Mouse (Mus musculus) cerebellum, adult 18-20 months (tissue): ENCODE data around the gene Tenm3.

Source experiments
- DNase-seq, 2 experiments: peaks; one replicate each; pipeline ENCODE4 v3.0.0; 2021

The Tenm3 gene

GRCm38 (mm10) chr8:48843931-48844285, at the start of gene Tenm3:
TSS of gene Tenm3 (minus strand) at chr8:48843951.
- no peak for DNase-seq

DNA sequence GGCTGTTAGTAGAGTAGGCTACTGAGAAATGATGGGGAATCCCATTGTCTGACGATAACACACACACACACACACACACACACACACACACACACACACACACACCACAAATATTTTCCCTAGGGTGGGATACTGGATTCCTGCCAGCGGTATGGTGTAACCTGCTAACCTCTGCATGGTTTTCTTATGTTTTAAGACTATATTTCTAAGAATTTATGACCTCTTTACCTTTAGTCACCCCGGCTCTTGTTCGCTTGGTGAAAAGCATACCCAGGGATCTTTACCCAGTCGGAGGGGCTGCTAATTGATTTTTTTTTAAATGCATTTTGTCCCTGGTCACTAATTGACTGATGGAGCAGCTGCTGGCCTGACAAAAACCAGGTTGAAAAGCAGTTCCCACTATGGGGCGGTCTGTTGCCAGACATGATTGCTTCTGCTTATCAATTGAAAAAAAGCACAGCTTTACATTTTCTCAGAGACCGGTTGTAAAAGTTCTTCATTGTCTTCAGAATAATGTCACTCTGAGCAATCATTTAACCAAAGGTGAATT, 46.5 kb upstream of the Tenm3 start:
- no peak for DNase-seq

DNA sequence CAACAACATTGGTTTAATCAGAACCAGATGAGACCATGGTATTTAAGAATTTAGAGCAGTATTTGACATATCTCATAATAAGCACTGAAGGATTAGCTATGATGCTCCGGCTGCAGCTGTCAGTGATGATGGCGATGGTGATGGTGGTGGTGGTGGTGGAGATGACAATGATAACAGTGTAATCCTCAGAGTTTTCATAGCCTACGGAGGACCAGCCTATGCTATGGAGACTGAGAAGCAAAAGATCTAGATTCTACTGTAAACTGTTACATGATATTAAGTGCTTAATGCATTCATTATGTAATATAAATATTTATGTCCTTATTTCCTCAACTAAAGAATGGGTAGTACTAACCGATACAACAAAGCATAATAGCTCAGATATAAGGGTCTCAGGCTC, 40.5 kb upstream of the Tenm3 start:
- no peak for DNase-seq

GRCm38 (mm10) chr8:48880585-48880984, 36.8 kb upstream of the Tenm3 start:
- DNase-seq = no peak

GRCm38 (mm10) chr8:48865972-48866371, 22.2 kb upstream of the Tenm3 start:
- DNase-seq = no peak

DNA sequence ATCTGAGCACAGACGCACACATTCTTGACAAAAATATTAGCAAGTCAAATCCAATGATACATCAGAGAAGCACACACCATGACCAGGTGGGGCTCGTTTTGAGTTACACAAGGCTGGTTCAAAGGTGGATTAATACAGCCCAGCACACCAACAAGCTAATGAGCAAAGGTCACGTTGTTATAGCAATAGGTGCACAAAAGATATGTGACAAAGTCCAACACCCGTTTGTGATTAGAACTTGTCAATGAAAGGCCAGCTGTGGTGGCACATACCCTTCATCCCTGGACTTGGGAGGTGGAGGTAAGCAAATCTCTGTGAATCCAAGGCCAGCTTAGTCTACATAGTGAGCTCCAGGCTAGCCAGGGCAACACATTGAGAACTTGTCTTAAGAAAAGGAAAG, 21.7 kb upstream of the Tenm3 start:
- DNase-seq = no peak

DNA sequence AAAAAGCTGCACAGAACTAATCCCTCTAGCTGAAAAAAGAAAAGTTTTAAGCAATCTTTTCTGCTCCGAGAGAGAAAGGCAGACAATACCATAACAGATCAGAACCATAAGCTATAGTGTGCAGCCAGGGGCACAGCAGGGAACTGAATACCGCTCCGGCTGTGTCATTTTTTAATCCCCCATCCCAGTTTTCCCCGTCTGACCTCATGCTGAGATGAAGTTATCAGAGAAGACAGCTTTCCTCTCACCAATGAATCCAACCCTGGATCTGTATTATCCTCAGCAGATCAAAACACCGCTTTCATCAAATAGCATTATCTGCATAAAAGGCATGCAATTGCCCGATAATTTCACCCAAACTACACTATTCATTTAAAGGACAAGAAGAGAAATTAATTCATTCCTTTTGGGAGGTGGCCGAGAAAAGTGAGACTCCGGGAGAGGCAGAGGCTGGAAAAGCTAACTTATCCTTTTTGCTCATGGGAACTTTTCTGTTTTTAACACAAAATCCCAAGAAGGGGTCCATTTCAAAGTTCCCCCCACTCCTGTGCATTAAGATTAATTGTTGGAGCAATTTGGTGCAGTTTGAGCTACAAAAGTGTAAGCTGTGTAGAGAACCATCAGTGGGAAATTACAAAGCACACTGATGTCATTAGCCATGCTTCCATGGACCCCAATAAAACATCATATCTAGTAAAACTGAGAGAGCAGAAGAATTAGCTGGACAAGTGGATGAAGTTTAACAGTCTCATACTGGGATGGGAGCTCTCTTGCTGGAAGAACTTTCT, 6.7 kb upstream of the Tenm3 start:
- DNase-seq = no peak

GRCm38 (mm10) chr8:48849091-48849616, 5.4 kb upstream of the Tenm3 start:
- DNase-seq = no peak

GRCm38 (mm10) chr8:48844961-48845360, 1.2 kb upstream of the Tenm3 start:
- no peak for DNase-seq

GRCm38 (mm10) chr8:48844370-48844905, 687 bp upstream of the Tenm3 start:
- DNase-seq = no peak

- DNase-seq = peak in 1 of 2 experiments; percentile 5
Measured at GRCm38 (mm10) chr8:48842991-48843930, 490 bp downstream of the Tenm3 start.

DNA sequence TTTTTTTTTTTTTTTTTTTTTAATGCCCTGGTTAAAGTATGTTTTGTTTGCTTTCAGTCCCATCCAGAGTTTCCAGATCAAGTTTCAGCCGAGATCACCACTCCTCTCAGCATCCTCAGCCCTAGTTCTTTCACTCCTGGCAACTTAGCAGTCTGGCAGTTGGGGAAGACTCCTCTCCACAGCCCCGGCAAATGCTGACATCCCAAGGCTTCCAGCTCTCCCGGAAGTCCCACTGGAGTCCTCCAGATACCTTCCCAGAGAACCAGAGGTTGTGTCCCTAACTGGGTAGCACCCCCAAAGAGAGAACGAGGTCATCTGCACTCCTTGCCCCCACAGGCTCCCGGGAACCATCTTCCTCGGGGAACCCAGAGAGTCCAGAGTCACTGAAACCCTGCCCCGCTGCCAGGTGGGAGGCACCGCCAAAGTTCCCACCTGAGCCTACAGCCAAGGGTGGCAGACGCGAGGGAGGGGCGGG, 1.2 kb downstream of the Tenm3 start:
- no peak for DNase-seq

DNA sequence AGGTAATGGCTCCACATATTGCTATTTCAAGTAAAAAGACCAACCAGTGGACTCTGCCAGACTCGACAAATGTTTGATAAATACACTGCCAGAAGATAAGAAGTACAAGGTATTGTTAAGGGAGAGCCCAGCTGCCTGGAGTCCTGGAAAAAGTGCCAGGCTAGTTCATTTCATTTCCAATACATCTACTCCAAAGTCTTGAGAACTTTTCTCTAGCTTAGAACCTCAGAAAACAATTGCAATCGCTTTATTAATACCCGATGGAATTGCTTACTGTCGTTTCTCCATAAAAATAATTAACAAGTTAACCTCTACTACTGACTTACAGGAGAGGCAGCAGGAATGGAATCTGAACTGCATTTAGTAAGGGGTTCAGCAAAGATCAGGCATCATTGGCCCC, 1.7 kb downstream of the Tenm3 start:
- no peak for DNase-seq

- no peak for DNase-seq
Measured at GRCm38 (mm10) chr8:48835745-48836144, 8.0 kb downstream of the Tenm3 start.

DNA sequence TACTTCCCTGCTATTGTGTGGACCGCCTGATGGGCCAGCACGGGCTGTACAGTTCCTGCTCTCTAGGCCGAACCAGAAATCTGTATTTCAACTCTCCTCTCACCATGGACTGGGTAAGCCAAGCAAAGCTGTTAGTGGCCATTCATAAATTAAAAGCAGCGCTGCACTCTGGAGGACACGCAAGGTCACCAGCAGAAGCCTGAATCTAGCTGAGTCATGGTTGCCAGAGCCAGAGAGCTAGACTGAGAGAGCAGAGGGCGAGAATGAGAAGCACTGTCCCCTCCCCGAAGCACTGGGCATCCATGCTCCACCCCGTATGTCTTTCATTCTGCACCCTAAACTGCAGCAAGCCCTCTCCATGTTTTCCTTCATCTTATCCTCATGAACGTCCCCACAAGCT, 16.3 kb downstream of the Tenm3 start:
- DNase-seq = no peak

GRCm38 (mm10) chr8:48825666-48826065, 18.1 kb downstream of the Tenm3 start:
- DNase-seq = no peak

DNA sequence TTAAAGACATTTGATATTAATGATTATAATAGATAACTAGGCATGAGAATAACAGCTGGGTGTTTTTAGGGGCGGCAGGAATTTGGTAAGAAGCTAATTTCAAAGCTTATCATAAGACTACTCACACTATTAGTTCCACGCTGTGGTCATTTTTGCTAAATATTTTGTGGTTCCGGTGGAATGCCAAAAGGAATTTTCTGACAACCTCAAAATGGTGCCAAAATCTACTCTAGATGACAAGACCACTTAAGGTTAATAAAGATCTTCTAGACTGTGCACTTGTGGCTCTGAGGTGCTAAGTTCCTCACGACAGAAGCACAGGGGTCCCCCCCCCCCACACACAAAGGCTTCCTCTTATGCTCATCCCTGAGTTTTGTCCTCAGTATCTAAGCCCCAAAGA, 21.5 kb downstream of the Tenm3 start:
- DNase-seq = no peak

DNA sequence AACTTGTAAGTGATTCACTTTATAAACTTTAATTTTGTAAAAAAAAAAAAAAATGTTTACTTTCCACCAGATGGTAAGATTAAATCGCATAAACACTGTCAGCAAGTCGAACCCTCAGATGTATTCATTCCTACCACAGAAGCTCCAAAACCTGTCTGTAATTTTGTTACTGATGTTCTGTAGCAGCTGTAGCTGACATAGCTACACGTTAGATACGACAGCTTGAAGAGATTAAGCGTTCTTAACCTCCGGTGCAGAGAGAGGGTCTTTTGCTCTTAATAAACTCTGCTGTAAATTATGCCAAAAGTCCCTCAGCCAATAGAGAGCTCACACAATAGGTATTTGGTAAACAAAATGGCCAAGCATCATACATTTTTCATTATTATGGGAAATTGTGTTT, 23.8 kb downstream of the Tenm3 start:
- no peak for DNase-seq

DNA sequence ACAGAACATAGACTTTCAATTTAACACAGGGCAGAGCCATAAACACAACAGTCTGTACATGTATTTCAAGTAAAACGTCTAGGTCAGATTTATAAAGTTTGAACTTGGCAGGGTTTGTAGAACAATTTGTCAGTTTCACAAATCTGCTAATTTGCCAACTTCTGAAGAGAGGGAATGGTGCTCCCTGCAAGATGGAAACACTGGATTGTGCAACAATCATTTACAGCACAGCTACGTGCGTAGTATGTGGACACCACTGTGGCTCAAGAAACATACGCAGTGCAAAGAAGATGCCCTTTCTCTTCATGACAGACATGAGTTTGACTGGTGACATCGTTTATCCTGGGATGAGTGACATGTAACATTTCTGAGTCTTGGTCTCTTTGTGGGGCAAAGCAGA, 24.4 kb downstream of the Tenm3 start:
- no peak for DNase-seq

GRCm38 (mm10) chr8:48816941-48817340, 26.8 kb downstream of the Tenm3 start:
- DNase-seq = no peak

GRCm38 (mm10) chr8:48812196-48812741, 31.5 kb downstream of the Tenm3 start:
- no peak for DNase-seq

- no peak for DNase-seq
Measured at GRCm38 (mm10) chr8:48810615-48811014, 33.1 kb downstream of the Tenm3 start.

DNA sequence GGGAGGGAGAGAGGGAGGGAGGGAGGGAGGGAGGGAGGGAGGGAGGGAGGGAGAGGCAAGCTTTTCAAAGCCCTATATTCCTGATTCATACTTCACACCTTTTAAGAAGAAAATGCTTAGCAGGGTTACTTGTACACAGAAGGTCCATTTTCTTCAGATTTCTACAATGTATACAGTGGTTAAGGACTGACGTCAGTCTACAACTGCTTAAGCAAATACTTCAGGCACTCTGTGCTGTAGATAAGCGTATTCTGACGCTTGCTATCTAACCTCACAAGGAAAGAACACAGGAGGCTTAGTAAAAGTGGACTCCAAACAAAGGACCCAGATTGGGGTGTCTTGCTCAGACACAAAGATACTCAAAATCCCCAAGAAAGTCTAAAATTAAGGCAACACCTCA, 34.6 kb downstream of the Tenm3 start:
- DNase-seq = no peak
